ENCODE assay signal across 9 mouse cellular contexts in genomic region chr11:102398007-102398825, GRCm38 (mm10). TPM values are rescaled to one million over a fixed set of nuclear protein-coding genes. Genes with fewer than 3 reads are reported as not detected.
DNase-seq lines count a peak whose midpoint lies in the region; TF ChIP-seq lines count a peak whose summit lies in the region.
"Had no signal": no experiment of that assay in that cellular context is flagged by ENCODE, and none has a peak within 500 bp of the region (broad histone marks: within the 10 kb centered on the region; RNA-seq: fewer than 3 reads in every experiment).

No protein-coding gene starts in this region.

- peak in 1 of 2 experiments; percentile 28 for DNase-seq in left cerebral cortex, adult 2 months (ENCODE audit: extremely low spot score in 1 of 2, low spot score in 2 of 2)
- no peak for DNase-seq in left cerebral cortex, adult 11 months (ENCODE audit: low spot score)
- DNase-seq in adipocyte (ENCODE audit: low spot score): peak; percentile 67
- peak; percentile 69 to 77 for DNase-seq in cerebellum, adult 18-20 months
- DNase-seq in layer of hippocampus, postnatal 10 days (ENCODE audit: low spot score in 2 of 2): peak; percentile 52 to 53
- no peak for DNase-seq in thymus, postnatal 0 days (ENCODE audit: low spot score)
- DNase-seq in gastrocnemius, adult 2 months: no peak

- H3K4me3 ChIP-seq in left cerebral cortex, adult 2 months: no peak overlapping the region
- H3K4me3 ChIP-seq in gastrocnemius, adult 2 months: no peak overlapping the region
- H3K4me3 ChIP-seq: embryonic facial prominence, embryonic 15.5 days had no signal

- intact Hi-C loops in left cerebral cortex, adult 2 months (cut with DNase I): no loop called here
- intact Hi-C loops in gastrocnemius, adult 2 months (cut with DNase I): no loop called here

- peak overlapping the region; percentile 12; the same call in 1 of the 2 replicates for H3K27ac ChIP-seq in left cerebral cortex, adult 2 months
- no peak overlapping the region for H3K27ac ChIP-seq in gastrocnemius, adult 2 months
- H3K27ac ChIP-seq: embryonic facial prominence, embryonic 15.5 days; liver, embryonic 14.5 days had no signal

- no peak for TF ChIP-seq CTCF in left cerebral cortex, adult 2 months (IDR thresholded peaks at IDR 0.05)
- TF ChIP-seq CTCF in gastrocnemius, adult 2 months (IDR thresholded peaks at IDR 0.05): no peak

RNA-seq across cellular contexts. Expression of gene Rundc3a, which starts 5.0 kb away (rescaled TPM):
- 100 to 1,000 TPM; 505 to 522 TPM for total RNA-seq in left cerebral cortex, adult 2 months (2021)
- total RNA-seq in layer of hippocampus, postnatal 10 days (2021): 100 to 1,000 TPM; 356 to 431 TPM
- 1.1 and 1.4 TPM in 2 replicates for polyA plus RNA-seq in thymus, postnatal 0 days (2015; fragmentation: Nextera tagmentation; extraction: Ambion mirVana)
- not detected for total RNA-seq in gastrocnemius, adult 2 months (2021)

RNA-seq across cellular contexts. Expression of gene Slc25a39, which starts 9.5 kb away (rescaled TPM):
- 10 to 100 TPM; 65.7 to 68.6 TPM for total RNA-seq in left cerebral cortex, adult 2 months (2021)
- total RNA-seq in layer of hippocampus, postnatal 10 days (2021): 10 to 100 TPM; 74.8 to 80.1 TPM
- 97.8 and 107 TPM in 2 replicates for polyA plus RNA-seq in thymus, postnatal 0 days (2015; fragmentation: Nextera tagmentation; extraction: Ambion mirVana)
- total RNA-seq in gastrocnemius, adult 2 months (2021): 10 to 100 TPM; 51.4 to 76.4 TPM

RNA-seq across cellular contexts. Expression of gene Grn, which starts 31.9 kb away (rescaled TPM):
- total RNA-seq in left cerebral cortex, adult 2 months (2021): 10 to 100 TPM; 58.1 to 66.2 TPM
- total RNA-seq in layer of hippocampus, postnatal 10 days (2021): 10 to 100 TPM; 81.8 to 83.7 TPM
- polyA plus RNA-seq in thymus, postnatal 0 days (2015; fragmentation: Nextera tagmentation; extraction: Ambion mirVana): 86.4 and 90.6 TPM in 2 replicates
- total RNA-seq in gastrocnemius, adult 2 months (2021): 10 to 100 TPM; 12.6 to 32.3 TPM

RNA-seq across cellular contexts. Expression of gene Slc4a1, which starts 32.2 kb away (rescaled TPM):
- total RNA-seq in left cerebral cortex, adult 2 months (2021): under 1 TPM; 0.16 to 0.43 TPM
- under 1 TPM; 0.32 to 0.54 TPM for total RNA-seq in layer of hippocampus, postnatal 10 days (2021)
- 0.48 and 0.53 TPM in 2 replicates for polyA plus RNA-seq in thymus, postnatal 0 days (2015; fragmentation: Nextera tagmentation; extraction: Ambion mirVana)
- total RNA-seq in gastrocnemius, adult 2 months (2021): under 1 TPM in 1 of 2 experiments, not detected in 1; 0.06 TPM

RNA-seq across cellular contexts. Expression of gene Fam171a2, which starts 49.3 kb away (rescaled TPM):
- 100 to 1,000 TPM; 117 to 123 TPM for total RNA-seq in left cerebral cortex, adult 2 months (2021)
- 100 to 1,000 TPM; 115 TPM for total RNA-seq in layer of hippocampus, postnatal 10 days (2021)
- 0.42 and 0.79 TPM in 2 replicates for polyA plus RNA-seq in thymus, postnatal 0 days (2015; fragmentation: Nextera tagmentation; extraction: Ambion mirVana)
- 1 to 10 TPM in 1 of 2 experiments, under 1 TPM in 1; 0.66 to 1.1 TPM for total RNA-seq in gastrocnemius, adult 2 months (2021)

Comparison
In these comparisons a context has a peak if more than half of its experiments do, and no peak if none do; other contexts are left out.
1. DNase-seq: peak in adipocyte (single experiment), cerebellum, adult 18-20 months (2 of 2) and layer of hippocampus, postnatal 10 days (2 of 2); none in left cerebral cortex, adult 11 months (single experiment), thymus, postnatal 0 days (single experiment) and gastrocnemius, adult 2 months (single experiment).
2. RNA of gene Rundc3a, which starts 5.0 kb away (total RNA-seq): 505 to 522 TPM in left cerebral cortex, adult 2 months and 356 to 431 TPM in layer of hippocampus, postnatal 10 days; not detected in gastrocnemius, adult 2 months; every median in the first group is over 100 times any median in the second.